Mouse (Mus musculus) kidney, adult 2 months (tissue): ENCODE measurements around the gene Map6. TPM values are rescaled to one million over a fixed set of nuclear protein-coding genes. Genes with fewer than 3 reads are reported as not detected.
"Not testable (repeated sequence)": the region's sequence is repeated elsewhere in the genome, so short reads cannot be mapped to it uniquely, and the experiment has no call there.

ENCODE experiments used
- DNase-seq: peaks from one replicate; pipeline ENCODE4 v3.0.0; 2021
- H3K27ac ChIP-seq: fragments of 200-500 bp; 2 replicates; pipeline ENCODE4 v1.5.1; 2012; ENCODE audit warnings: low read depth, low read length, control low read depth, inconsistent platforms; ENCODE audit not compliant: insufficient read depth
- H3K27me3 ChIP-seq: fragments of 200-500 bp; replicated peaks from 2 replicates; pipeline ENCODE4 v1.6.1; 2012; ENCODE audit warnings: mild to moderate bottlenecking, moderate library complexity, low read length, inconsistent platforms; ENCODE audit not compliant: control insufficient read depth, insufficient read depth
- H3K36me3 ChIP-seq: fragments of 200-500 bp; 2 replicates; pipeline ENCODE4 v1.6.1; 2012; ENCODE audit warnings: mild to moderate bottlenecking, moderate library complexity, low read length, inconsistent platforms; ENCODE audit not compliant: control insufficient read depth, insufficient read depth
- H3K4me1 ChIP-seq: fragments of 200-500 bp; 2 replicates; pipeline ENCODE4 v1.6.1; 2011; ENCODE audit warnings: low read length; ENCODE audit not compliant: control insufficient read depth, insufficient read depth
- H3K4me3 ChIP-seq: fragments of 200-500 bp; 2 replicates; pipeline ENCODE4 v1.5.1; 2011; ENCODE audit warnings: mild to moderate bottlenecking, low read depth, low read length, control low read depth; ENCODE audit not compliant: insufficient read depth
- CTCF ChIP-seq: fragments of 200-500 bp; conservative IDR thresholded peaks from 2 replicates; pipeline ENCODE4 v1.5.1; 2011; ENCODE audit warnings: low read depth, mild to moderate bottlenecking, control low read depth, low read length, moderate library complexity, mixed read lengths; ENCODE audit not compliant: insufficient read depth, insufficient read length
- POLR2A ChIP-seq: fragments of 200-500 bp; IDR thresholded peaks from one replicate; pipeline ENCODE4 v1.6.1; 2011; ENCODE audit warnings: low read depth, low read length, control low read depth
- WGBS: fragments of 180-500 bp; shearing (Covaris S2); methylation state at CpG from one replicate; pipeline ENCODE4 v1.1.7; 2018; 5-methylcytosine and 5-hydroxymethylcytosine counted together
- polyA plus RNA-seq: library from polyadenylated mRNA; depleted of rRNA; stranded (reverse); fragments of >200 nt; gene quantifications from 2 replicates; pipeline ENCODE4 v1.2.3, GENCODE M21; 2012

Map6 gene
- polyA plus RNA-seq, 1 experiment = 1.8 TPM

DNA sequence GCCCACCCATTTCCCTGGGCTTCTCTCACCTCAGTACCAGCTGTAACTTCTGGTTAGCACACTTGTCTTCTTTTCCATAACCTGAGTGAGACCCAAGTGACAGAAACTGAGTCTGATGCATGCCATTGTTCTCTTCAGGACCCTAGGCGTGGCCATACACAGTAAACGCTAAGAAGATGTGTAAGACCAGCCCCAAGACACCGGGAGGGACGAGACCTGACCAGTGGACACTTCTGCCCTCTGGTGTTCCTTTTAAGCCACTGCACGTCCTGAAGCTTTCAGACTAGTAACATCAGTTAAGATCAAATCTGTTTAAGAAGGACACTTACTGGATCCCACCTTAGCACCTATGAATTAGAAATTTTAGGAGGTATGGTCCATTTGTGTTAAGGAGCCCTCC is 97.8 kb downstream of the Map6 start:
- H3K4me3 ChIP-seq = no peak overlapping the region
- peak; percentile 85 for DNase-seq
- H3K27ac ChIP-seq = no peak overlapping the region
- H3K4me1 ChIP-seq = no peaks in the 10 kb centered on the region
- H3K27me3 ChIP-seq = no peaks in the 10 kb centered on the region
- 3% methylated on average over 5 of the region's 5 CpGs for WGBS
- H3K36me3 ChIP-seq = no peaks in the 10 kb centered on the region
- TF ChIP-seq POLR2A = no peak
- peak; percentile 96 for TF ChIP-seq CTCF

- no peaks in the 10 kb centered on the region for H3K4me1 ChIP-seq
- peak; percentile 43 for DNase-seq
- H3K27ac ChIP-seq = no peak overlapping the region
- no peaks in the 10 kb centered on the region for H3K27me3 ChIP-seq
- no peak overlapping the region for H3K4me3 ChIP-seq
- no peak for TF ChIP-seq POLR2A
- no peak for TF ChIP-seq CTCF
- H3K36me3 ChIP-seq = no peaks in the 10 kb centered on the region
- 40% methylated on average over 6 of the region's 6 CpGs for WGBS
Observed at GRCm38 (mm10) chr7:99366716-99367115, 99.5 kb downstream of the Map6 start.

GRCm38 (mm10) chr7:99374325-99374724 is 107.1 kb downstream of the Map6 start:
- not testable (repeated sequence) for H3K36me3 ChIP-seq, H3K4me1 ChIP-seq, H3K4me3 ChIP-seq, H3K27me3 ChIP-seq, DNase-seq, H3K27ac ChIP-seq
- WGBS = 57% methylated on average over 3 of the region's 3 CpGs

DNA sequence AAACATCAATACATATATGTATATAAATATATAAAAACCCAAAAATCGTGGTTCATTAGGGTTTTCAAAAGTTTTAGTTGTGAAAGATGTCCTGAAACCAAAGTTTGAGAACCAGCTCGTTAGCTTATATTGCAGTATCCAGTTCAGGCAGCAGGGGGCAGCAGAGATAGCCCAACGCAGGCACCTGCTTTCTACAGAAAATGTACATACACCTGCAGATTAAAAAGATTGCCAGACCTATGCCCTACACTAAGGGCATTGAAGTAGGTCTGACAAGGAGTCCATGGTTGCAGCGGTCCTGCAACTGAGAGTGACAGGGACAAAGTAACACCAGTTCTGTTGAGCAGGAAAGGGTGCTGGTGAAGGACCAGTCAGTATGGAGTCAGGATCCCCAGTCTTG is 108.2 kb downstream of the Map6 start:
- TF ChIP-seq CTCF = peak; percentile 86
- TF ChIP-seq POLR2A = no peak
- peak; percentile 77 for DNase-seq
- H3K36me3 ChIP-seq = no peaks in the 10 kb centered on the region
- WGBS = 7% methylated on average over 4 of the region's 4 CpGs
- H3K27ac ChIP-seq = no peak overlapping the region
- no peaks in the 10 kb centered on the region for H3K4me1 ChIP-seq
- no peaks in the 10 kb centered on the region for H3K27me3 ChIP-seq
- no peak overlapping the region for H3K4me3 ChIP-seq

DNA sequence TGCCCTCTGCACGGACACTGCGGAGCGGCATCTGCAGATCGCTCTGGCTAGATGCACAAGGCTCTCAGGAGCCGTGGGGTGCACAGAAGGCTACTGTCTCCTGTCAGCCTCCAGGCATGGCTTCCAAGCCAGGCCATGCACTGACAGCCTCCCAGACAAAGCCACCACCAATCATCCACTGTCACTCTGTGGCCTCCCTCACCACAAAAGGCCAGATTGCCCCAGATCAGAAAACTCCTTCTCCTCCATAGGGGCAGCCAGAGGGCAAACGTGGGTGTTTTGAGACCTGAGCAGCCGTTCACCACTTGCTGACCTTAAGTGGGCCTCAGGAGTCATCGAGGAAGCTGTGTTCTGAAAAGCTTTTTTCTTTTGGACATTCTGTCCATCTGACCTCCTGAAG is 111.6 kb downstream of the Map6 start:
- Histone ChIP-seq H3K27ac (no peak overlapping the region), H3K36me3 (no peaks in the 10 kb centered on the region), H3K27me3 (no peaks in the 10 kb centered on the region), H3K4me1 (0 out of 2 replicates have a peak, but pooled peaks cover 4% of the 10 kb centered on the region), H3K4me3 (no peak overlapping the region)
- no peak for TF ChIP-seq CTCF
- no peak for TF ChIP-seq POLR2A
- WGBS = 83% methylated on average over 8 of the region's 8 CpGs
- DNase-seq = no peak

- WGBS = 1% methylated on average over 24 of the region's 24 CpGs
- no peak for DNase-seq
- H3K27me3 ChIP-seq = no peaks in the 10 kb centered on the region
- peak overlapping the region; percentile 64 for H3K4me3 ChIP-seq
- H3K36me3 ChIP-seq = no peaks in the 10 kb centered on the region
- H3K4me1 ChIP-seq = 0 out of 2 replicates have a peak, but pooled peaks cover 4% of the 10 kb centered on the region
- H3K27ac ChIP-seq = no peak overlapping the region
- no peak for TF ChIP-seq CTCF
- no peak for TF ChIP-seq POLR2A
Observed at GRCm38 (mm10) chr7:99380491-99381213, 113.4 kb downstream of the Map6 start.

DNA sequence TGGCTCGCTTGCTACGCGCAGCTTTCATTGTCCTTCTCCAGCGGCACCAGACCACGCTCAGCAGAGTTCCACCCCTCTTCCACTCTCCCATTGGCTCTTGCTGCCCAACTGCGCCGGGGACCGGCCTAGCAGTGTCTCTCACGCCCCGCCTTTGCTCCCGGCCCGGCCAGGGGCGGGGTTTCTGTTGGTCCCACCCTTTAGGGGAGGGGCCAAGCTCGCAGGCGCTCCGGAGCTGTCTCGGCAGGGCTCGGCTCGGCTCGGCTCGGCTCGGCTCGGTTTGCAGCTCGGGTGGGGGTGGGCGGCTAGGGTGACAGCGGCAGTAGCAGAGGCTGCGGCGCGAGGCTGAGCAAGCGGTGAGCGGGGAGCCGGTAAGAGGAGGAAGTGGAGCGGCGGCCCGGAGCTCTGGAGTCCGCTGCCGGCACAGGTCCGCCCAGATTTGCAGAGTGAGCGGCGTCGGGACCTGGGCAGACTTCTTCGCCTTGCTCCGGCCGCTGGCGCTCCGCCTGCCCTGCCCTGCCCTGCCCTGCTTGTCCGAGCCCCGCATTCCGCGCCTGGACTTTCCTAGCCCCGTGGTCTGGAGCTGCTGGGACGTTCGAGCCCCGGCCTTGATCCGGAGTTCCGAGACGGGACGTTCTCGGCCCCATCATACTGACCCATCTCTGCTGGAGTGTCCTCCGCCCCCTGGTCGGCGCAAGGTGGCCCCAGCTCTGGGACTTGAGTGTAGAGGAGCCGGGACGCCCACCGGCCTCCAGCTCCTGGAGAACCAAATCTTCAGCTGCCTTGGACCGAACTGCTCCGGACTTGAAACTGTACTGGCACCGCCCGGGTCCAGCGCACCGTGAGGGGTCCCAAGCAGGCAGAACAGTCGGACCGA is 114.2 kb downstream of the Map6 start, which contains the start of gene Gdpd5:
Gene Gdpd5 (plus strand): TSS at position 201 of the 874 bp plus-strand sequence.
- Histone ChIP-seq H3K4me3 (peak within 1 kb of the TSS; percentile 64), H3K27me3 (no peaks in the 10 kb centered on the region), H3K36me3 (no peaks in the 10 kb centered on the region), H3K27ac (peak within 1 kb of the TSS; percentile 57), H3K4me1 (0 out of 2 replicates have a peak, but pooled peaks cover 4% of the 10 kb centered on the region)
- WGBS = 1% methylated on average over 73 of the region's 73 CpGs
- TF ChIP-seq CTCF (no peak), POLR2A (no peak)
- peak; percentile 99 for DNase-seq
